Mouse (Mus musculus) stomach, postnatal 0 days (tissue): Measurements from ENCODE around the gene Tom1. TPM values are rescaled to one million over a fixed set of nuclear protein-coding genes. Genes with fewer than 3 reads are reported as not detected.

Experiments used
- ATAC-seq: fragments of 200-750 bp; cut with Nextera tagmentation; 2 replicates; pipeline ENCODE4 v1.8.0; 2017; ENCODE audit not compliant: low FRiP score, low TSS enrichment
- DNase-seq: peaks from one replicate; pipeline ENCODE4 v3.0.0-alpha.2; 2016; ENCODE audit warnings: low spot score
- H3K27ac ChIP-seq: fragments of 300-500 bp; sonication (generic); replicated peaks from 2 replicates; pipeline ENCODE4 v1.5.1; 2014; ENCODE audit warnings: mild to moderate bottlenecking, control low read depth
- H3K27me3 ChIP-seq: fragments of 300-500 bp; sonication (generic); 2 replicates; pipeline ENCODE4 v1.6.1; 2014; ENCODE audit warnings: low read length; ENCODE audit not compliant: control insufficient read depth, insufficient read depth
- H3K36me3 ChIP-seq: fragments of 300-500 bp; sonication (generic); 2 replicates; pipeline ENCODE4 v1.6.1; 2014; ENCODE audit warnings: low read length, mixed read lengths; ENCODE audit not compliant: control insufficient read depth, insufficient read depth
- H3K4me1 ChIP-seq: fragments of 300-500 bp; sonication (generic); replicated peaks from 2 replicates; pipeline ENCODE4 v1.6.1; 2014; ENCODE audit warnings: antibody characterized with exemption; ENCODE audit not compliant: control insufficient read depth, insufficient read depth
- H3K4me2 ChIP-seq: fragments of 300-500 bp; sonication (generic); replicated peaks from 2 replicates; pipeline ENCODE4 v1.6.1; 2014; ENCODE audit warnings: low read depth, mild to moderate bottlenecking, control low read depth, moderate library complexity
- H3K4me3 ChIP-seq: fragments of 300-500 bp; sonication (generic); 2 replicates; pipeline ENCODE4 v1.5.1; 2014; ENCODE audit warnings: low read depth, low read length, control low read depth
- H3K9ac ChIP-seq: fragments of 300-500 bp; sonication (generic); 2 replicates; pipeline ENCODE4 v1.6.1; 2014; ENCODE audit warnings: mild to moderate bottlenecking, low read length, control low read depth, mixed read lengths
- H3K9me3 ChIP-seq: fragments of 300-500 bp; sonication (generic); 2 replicates; pipeline ENCODE4 v1.6.1; 2016; ENCODE audit warnings: low read length; ENCODE audit not compliant: control insufficient read depth
- CTCF ChIP-seq: IDR thresholded peaks from 2 replicates; pipeline ENCODE4 v1.5.1; 2016; ENCODE audit warnings: antibody characterized with exemption, low read depth, mild to moderate bottlenecking, moderate library complexity
- EP300 ChIP-seq: optimal IDR thresholded peaks from 2 replicates; pipeline ENCODE3; 2016; ENCODE audit warnings: antibody characterized with exemption
- WGBS: fragments of 180-500 bp; shearing (Covaris S2); extraction: QIAGEN DNeasy Blood & Tissue Kit; methylation state at CpG from one replicate; pipeline ENCODE4 v1.1.7; 2014; 5-methylcytosine and 5-hydroxymethylcytosine counted together
- polyA plus RNA-seq: library from polyadenylated mRNA; unstranded; fragments of >200 nt; fragmentation: Nextera tagmentation; extraction: Ambion mirVana; gene quantifications from 2 replicates; pipeline ENCODE4 v1.2.1, GENCODE M21; 2015

Gene Tom1
- polyA plus RNA-seq, 1 experiment from 2014 or later: 39.2 TPM

GRCm38 (mm10) chr8:75046303-75046702, 12.8 kb downstream of the Tom1 start:
- Histone ChIP-seq H3K4me1 (no peaks in the 10 kb centered on the region), H3K27me3 (no peaks in the 10 kb centered on the region), H3K36me3 (no peaks in the 10 kb centered on the region), H3K4me3 (no peak overlapping the region), H3K27ac (no peak overlapping the region), H3K9ac (no peak overlapping the region), H3K4me2 (no peak overlapping the region), H3K9me3 (no peaks in the 10 kb centered on the region)
- WGBS: 89% methylated on average over 1 of the region's 1 CpGs
- TF ChIP-seq CTCF: no peak
- no peak for TF ChIP-seq EP300
- DNase-seq: no peak
- ATAC-seq: no peak; the same call in 1 of the 2 replicates

DNA sequence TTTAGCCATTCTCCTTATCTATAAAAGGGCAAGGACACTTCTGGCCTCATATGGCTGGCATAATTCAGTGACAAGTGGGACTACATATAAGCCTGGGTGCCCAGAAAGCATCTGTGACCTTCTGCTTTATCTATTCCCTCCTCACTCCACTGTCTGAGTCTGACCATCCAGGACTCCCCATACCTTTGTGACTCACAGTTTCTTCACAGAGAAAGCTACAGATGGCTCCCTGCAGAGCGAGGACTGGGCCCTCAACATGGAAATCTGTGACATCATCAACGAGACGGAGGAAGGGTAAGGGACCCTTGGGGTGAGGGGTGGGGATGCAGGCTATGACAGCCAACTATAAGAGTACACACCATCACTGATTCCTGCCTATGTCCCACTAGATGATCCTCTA, 14.3 kb downstream of the Tom1 start:
- WGBS: 87% methylated on average over 3 of the region's 3 CpGs
- DNase-seq: no peak
- Histone ChIP-seq H3K4me3 (no peak overlapping the region), H3K36me3 (no peaks in the 10 kb centered on the region), H3K27me3 (no peaks in the 10 kb centered on the region), H3K9ac (no peak overlapping the region), H3K4me1 (no peaks in the 10 kb centered on the region), H3K9me3 (no peaks in the 10 kb centered on the region), H3K4me2 (no peak overlapping the region), H3K27ac (no peak overlapping the region)
- no peak for ATAC-seq
- TF ChIP-seq EP300: no peak
- TF ChIP-seq CTCF: no peak

GRCm38 (mm10) chr8:75053342-75053741, 19.8 kb downstream of the Tom1 start:
- Histone ChIP-seq H3K4me1 (no peaks in the 10 kb centered on the region), H3K9ac (no peak overlapping the region), H3K4me2 (no peak overlapping the region), H3K4me3 (no peak overlapping the region), H3K36me3 (peaks cover 4% of the 10 kb centered on the region; the same call in 1 of the 2 replicates), H3K27ac (no peak overlapping the region), H3K27me3 (no peaks in the 10 kb centered on the region), H3K9me3 (no peaks in the 10 kb centered on the region)
- DNase-seq (no peak), ATAC-seq (no peak)
- 88% methylated on average over 4 of the region's 4 CpGs for WGBS
- no peak for TF ChIP-seq CTCF
- TF ChIP-seq EP300: no peak

GRCm38 (mm10) chr8:75055673-75056072, 22.2 kb downstream of the Tom1 start:
- WGBS: 93% methylated on average over 2 of the region's 2 CpGs
- no peaks in the 10 kb centered on the region for H3K4me1 ChIP-seq
- no peak overlapping the region for H3K4me3 ChIP-seq
- no peak for DNase-seq
- H3K36me3 ChIP-seq: peaks cover 9% of the 10 kb centered on the region; the same call in 1 of the 2 replicates
- no peak overlapping the region for H3K9ac ChIP-seq
- ATAC-seq: no peak
- H3K27me3 ChIP-seq: no peaks in the 10 kb centered on the region
- no peaks in the 10 kb centered on the region for H3K9me3 ChIP-seq
- no peak for TF ChIP-seq EP300
- TF ChIP-seq CTCF: no peak
- H3K4me2 ChIP-seq: no peak overlapping the region
- H3K27ac ChIP-seq: no peak overlapping the region

GRCm38 (mm10) chr8:75060022-75060421, 26.5 kb downstream of the Tom1 start:
- Histone ChIP-seq H3K4me1 (no peaks in the 10 kb centered on the region), H3K4me2 (no peak overlapping the region), H3K9ac (no peak overlapping the region), H3K27me3 (no peaks in the 10 kb centered on the region), H3K36me3 (peaks cover 11% of the 10 kb centered on the region; the same call in 1 of the 2 replicates), H3K27ac (no peak overlapping the region), H3K9me3 (no peaks in the 10 kb centered on the region), H3K4me3 (no peak overlapping the region)
- no peak for TF ChIP-seq CTCF
- no peak for TF ChIP-seq EP300
- no peak for DNase-seq
- WGBS: 74% methylated on average over 6 of the region's 6 CpGs
- no peak for ATAC-seq

GRCm38 (mm10) chr8:75060815-75061214, 27.3 kb downstream of the Tom1 start:
- H3K4me3 ChIP-seq: no peak overlapping the region
- ATAC-seq (no peak), DNase-seq (no peak)
- H3K4me2 ChIP-seq: no peak overlapping the region
- no peak overlapping the region for H3K9ac ChIP-seq
- no peaks in the 10 kb centered on the region for H3K27me3 ChIP-seq
- 65% methylated on average over 2 of the region's 2 CpGs for WGBS
- H3K36me3 ChIP-seq: peaks cover 12% of the 10 kb centered on the region; the same call in 1 of the 2 replicates
- H3K4me1 ChIP-seq: no peaks in the 10 kb centered on the region
- TF ChIP-seq EP300: no peak
- no peak for TF ChIP-seq CTCF
- no peak overlapping the region for H3K27ac ChIP-seq
- no peaks in the 10 kb centered on the region for H3K9me3 ChIP-seq
